Mouse (Mus musculus) heart, embryonic 12.5 days (tissue): ENCODE measurements around the gene Stk40. TPM values are rescaled to one million over a fixed set of nuclear protein-coding genes. Genes with fewer than 3 reads are reported as not detected.

Source experiments
- ATAC-seq: fragments of 200-750 bp; cut with Nextera tagmentation; 2 replicates; pipeline ENCODE4 v1.8.0; 2017; ENCODE audit warnings: moderate TSS enrichment, moderate library complexity; ENCODE audit not compliant: insufficient number of reproducible peaks, low FRiP score
- H3K27ac ChIP-seq: fragments of 300-500 bp; sonication (generic); 2 replicates; pipeline ENCODE4 v1.5.1; 2016; ENCODE audit warnings: mild to moderate bottlenecking, moderate library complexity; ENCODE audit not compliant: poor library complexity, severe bottlenecking
- H3K27me3 ChIP-seq: fragments of 300-500 bp; sonication (generic); replicated peaks from 2 replicates; pipeline ENCODE4 v1.6.1; 2016; ENCODE audit warnings: mild to moderate bottlenecking, moderate library complexity
- H3K36me3 ChIP-seq: fragments of 300-500 bp; sonication (generic); 2 replicates; pipeline ENCODE4 v1.6.1; 2016; ENCODE audit warnings: mild to moderate bottlenecking, moderate library complexity
- H3K4me1 ChIP-seq: fragments of 300-500 bp; sonication (generic); replicated peaks from 2 replicates; pipeline ENCODE4 v1.6.1; 2016; ENCODE audit warnings: mild to moderate bottlenecking
- H3K4me2 ChIP-seq: fragments of 300-500 bp; sonication (generic); 2 replicates; pipeline ENCODE4 v1.6.1; 2016; ENCODE audit warnings: mild to moderate bottlenecking, moderate library complexity
- H3K4me3 ChIP-seq: fragments of 300-500 bp; sonication (generic); 2 replicates; pipeline ENCODE4 v1.5.1; 2016; ENCODE audit warnings: mild to moderate bottlenecking
- H3K9ac ChIP-seq: fragments of 300-500 bp; sonication (generic); 2 replicates; pipeline ENCODE4 v1.6.1; 2016; ENCODE audit warnings: mild to moderate bottlenecking, moderate library complexity
- H3K9me3 ChIP-seq: fragments of 300-500 bp; sonication (generic); replicated peaks from 2 replicates; pipeline ENCODE4 v1.6.1; 2016; ENCODE audit warnings: mild to moderate bottlenecking, moderate library complexity
- WGBS: fragments of 180-500 bp; shearing (Covaris S2); methylation state at CpG from one replicate; pipeline ENCODE4 v1.1.7; 2016; 5-methylcytosine and 5-hydroxymethylcytosine counted together
- polyA plus RNA-seq: library from polyadenylated mRNA; unstranded; fragments of >200 nt; fragmentation: Nextera tagmentation; extraction: Ambion mirVana; gene quantifications from 2 replicates; pipeline ENCODE4 v1.2.1, GENCODE M21; 2016

Gene Stk40
- polyA plus RNA-seq, 1 experiment from 2014 or later: 35.0 TPM

DNA sequence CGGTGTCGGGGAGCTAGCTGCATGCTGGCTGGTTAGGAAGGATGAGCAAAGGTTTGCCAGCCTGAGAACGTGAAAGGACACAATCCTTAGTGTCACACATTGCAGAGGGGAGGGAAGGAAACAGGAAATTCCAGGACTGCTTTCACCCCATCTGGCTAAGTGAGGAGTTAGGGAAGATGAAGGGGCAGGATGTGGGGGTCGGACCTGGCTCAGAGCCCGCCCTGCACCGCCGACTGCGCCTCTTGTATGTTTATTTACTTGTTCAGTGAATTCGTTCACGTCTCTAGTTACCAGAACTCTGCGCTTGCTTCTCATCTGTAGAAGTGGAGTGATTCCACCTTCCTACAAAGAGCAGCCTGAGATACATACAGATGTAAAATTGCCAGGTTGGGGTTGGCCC, 26.7 kb downstream of the Stk40 start:
- WGBS: 51% methylated on average over 11 of the region's 11 CpGs
- H3K9me3 ChIP-seq: no peaks in the 10 kb centered on the region
- peak overlapping the region; percentile 75 for H3K27ac ChIP-seq
- peak; percentile 49; the same call in 1 of the 2 replicates for ATAC-seq
- peak overlapping the region; percentile 2; the same call in 1 of the 2 replicates for H3K4me2 ChIP-seq
- peaks cover 77% of the 10 kb centered on the region for H3K36me3 ChIP-seq
- H3K9ac ChIP-seq: no peak overlapping the region
- H3K27me3 ChIP-seq: no peaks in the 10 kb centered on the region
- no peak overlapping the region for H3K4me3 ChIP-seq
- peaks cover 38% of the 10 kb centered on the region for H3K4me1 ChIP-seq

DNA sequence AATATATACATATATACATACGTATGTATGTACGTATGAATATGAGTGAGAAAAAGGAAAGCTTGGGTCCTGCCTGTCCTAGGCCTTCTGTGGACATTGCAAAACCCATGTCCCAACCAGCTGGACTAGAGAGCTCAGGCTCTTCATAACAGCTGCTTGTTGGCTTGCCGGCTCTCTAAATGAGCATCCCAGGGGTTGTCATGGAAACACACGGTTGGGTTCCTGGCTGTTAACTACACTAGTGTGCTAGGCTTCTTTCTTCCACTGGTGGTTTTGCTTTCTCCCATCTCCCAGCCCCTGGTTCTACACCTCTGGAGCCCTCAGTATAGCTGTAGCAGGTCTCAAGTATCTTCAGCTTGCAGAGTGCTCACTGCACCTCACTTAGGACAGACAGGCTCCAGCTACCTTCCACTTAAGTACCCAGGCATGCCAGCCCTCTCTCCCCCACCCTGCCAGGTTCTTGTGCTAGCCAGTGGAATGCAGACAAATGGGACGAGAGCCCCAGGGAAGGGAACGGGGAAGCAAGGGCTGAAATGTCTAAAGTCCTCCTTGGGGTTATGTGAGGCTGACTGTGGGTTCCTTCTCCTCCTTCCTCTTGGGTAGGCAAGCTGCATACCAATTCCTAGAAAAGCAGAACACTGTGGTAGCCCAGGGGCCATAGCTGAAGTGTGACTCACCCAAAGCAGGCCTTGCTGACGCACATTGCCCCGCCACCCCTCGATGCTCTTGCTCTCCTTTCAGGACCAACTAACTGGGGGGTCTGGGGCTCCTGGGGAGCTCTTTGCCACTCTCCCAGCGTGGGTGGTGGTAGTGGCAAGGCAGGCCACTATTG, 27.7 kb downstream of the Stk40 start:
- Histone ChIP-seq H3K27me3 (no peaks in the 10 kb centered on the region), H3K4me3 (no peak overlapping the region), H3K9me3 (0 out of 2 replicates have a peak, but pooled peaks cover 3% of the 10 kb centered on the region), H3K4me2 (no peak overlapping the region), H3K27ac (peak overlapping the region; percentile 56), H3K36me3 (peaks cover 77% of the 10 kb centered on the region), H3K9ac (no peak overlapping the region), H3K4me1 (peaks cover 38% of the 10 kb centered on the region)
- ATAC-seq: no peak
- 55% methylated on average over 10 of the region's 10 CpGs for WGBS

DNA sequence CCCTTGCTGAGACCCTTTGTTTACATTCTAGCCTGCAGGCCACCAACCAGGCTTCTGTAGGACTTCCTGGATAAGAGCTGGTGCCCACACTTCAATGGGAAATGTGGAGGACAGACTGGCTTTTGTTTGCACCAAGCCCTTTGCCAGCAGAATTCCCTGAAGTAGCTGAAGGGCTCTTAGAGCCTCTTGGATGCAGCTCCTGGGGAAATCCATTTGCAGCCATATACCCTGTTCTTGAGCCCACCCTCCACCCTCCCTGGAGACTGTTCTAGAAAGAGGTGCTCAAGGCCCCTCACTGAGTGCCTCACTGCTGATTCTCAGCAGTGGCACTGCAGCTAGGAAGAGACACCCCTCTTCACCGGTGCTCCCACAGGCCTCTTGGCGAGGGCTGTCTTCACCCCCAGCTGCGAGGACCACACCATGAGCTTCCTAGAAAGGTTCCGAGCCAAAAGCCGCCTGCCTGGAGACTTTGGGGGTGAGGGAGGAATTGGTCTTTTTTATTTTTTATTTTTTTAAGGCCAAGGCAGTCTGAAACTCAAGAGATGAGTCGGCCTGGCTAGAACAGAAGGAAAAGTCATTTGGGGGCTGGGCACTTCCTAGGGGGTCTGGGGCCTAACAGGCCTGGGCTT, 29.0 kb downstream of the Stk40 start:
- peaks cover 38% of the 10 kb centered on the region for H3K4me1 ChIP-seq
- peak overlapping the region; percentile 56; the same call in 1 of the 2 replicates for H3K27ac ChIP-seq
- ATAC-seq: no peak
- H3K9me3 ChIP-seq: 0 out of 2 replicates have a peak, but pooled peaks cover 3% of the 10 kb centered on the region
- H3K36me3 ChIP-seq: peaks cover 76% of the 10 kb centered on the region
- no peak overlapping the region for H3K9ac ChIP-seq
- H3K4me3 ChIP-seq: no peak overlapping the region
- 71% methylated on average over 6 of the region's 6 CpGs for WGBS
- H3K27me3 ChIP-seq: no peaks in the 10 kb centered on the region
- H3K4me2 ChIP-seq: no peak overlapping the region

DNA sequence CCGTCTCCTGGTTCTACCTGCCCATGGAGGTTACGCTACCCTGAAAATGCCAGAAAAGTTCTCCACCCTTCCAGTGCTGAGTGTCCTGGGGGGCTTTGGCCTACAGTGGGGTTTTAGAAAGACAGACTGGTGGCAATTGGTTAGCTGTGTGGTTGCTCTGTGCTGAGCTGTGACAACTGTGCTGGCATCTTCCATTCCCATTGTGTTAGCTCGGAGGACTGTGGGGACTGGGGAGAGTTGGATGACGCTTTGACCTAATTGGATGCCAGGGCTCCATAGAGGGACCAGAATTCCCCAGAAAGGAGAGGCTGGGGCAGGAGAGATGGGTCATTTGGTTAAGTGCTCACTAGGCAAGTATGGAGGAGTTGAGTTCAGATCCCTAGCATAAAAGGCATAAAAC, 30.5 kb downstream of the Stk40 start:
- Histone ChIP-seq H3K4me2 (no peak overlapping the region), H3K36me3 (peaks cover 78% of the 10 kb centered on the region), H3K9me3 (0 out of 2 replicates have a peak, but pooled peaks cover 3% of the 10 kb centered on the region), H3K4me3 (no peak overlapping the region), H3K27ac (no peak overlapping the region), H3K9ac (no peak overlapping the region), H3K4me1 (peaks cover 38% of the 10 kb centered on the region), H3K27me3 (no peaks in the 10 kb centered on the region)
- 93% methylated on average over 4 of the region's 4 CpGs for WGBS
- no peak for ATAC-seq

DNA sequence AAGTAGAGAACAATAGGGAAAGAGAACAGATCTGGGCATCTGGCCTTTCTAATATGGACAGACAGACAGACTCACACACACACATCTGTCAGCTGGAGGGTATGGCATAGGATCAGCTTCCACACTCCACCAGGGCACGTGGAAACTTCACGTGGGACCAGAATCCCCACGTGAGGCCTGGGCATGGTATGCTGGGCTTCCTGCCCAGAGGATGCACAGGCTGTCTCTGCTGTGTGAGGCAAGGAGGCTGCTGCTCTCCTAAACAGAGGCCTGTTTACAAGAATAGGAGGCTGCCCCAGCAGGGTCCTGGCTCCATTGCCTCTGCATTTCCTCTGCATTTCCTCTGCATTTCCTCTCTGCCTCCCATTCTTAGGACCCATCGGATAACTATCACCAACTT, 30.9 kb downstream of the Stk40 start:
- Histone ChIP-seq H3K36me3 (peaks cover 78% of the 10 kb centered on the region), H3K9me3 (0 out of 2 replicates have a peak, but pooled peaks cover 3% of the 10 kb centered on the region), H3K4me2 (no peak overlapping the region), H3K27ac (no peak overlapping the region), H3K4me1 (peaks cover 38% of the 10 kb centered on the region), H3K4me3 (no peak overlapping the region), H3K9ac (no peak overlapping the region), H3K27me3 (no peaks in the 10 kb centered on the region)
- ATAC-seq: no peak
- 80% methylated on average over 4 of the region's 4 CpGs for WGBS

DNA sequence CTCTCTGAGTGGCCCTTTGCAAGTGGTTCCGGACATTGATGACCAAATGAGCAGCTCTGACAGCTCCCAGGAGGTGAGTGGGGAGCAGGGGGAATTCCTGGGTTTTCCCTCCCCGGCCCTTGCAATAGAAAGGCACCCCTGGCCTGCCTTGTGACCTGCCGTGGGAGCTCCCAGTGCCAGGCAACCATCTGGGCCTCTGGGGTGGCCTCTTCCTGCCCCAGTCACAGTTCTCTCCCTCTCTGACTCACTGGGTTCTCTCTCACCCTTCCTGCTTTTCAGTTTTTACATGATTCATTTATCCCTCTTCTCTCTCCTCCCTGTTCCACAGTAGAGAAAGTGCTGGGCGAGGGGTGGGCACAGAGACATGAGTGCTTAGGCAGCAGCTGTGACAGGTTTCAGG, 34.0 kb downstream of the Stk40 start:
- peaks cover 15% of the 10 kb centered on the region for H3K4me1 ChIP-seq
- WGBS: 76% methylated on average over 4 of the region's 4 CpGs
- peaks cover 66% of the 10 kb centered on the region for H3K36me3 ChIP-seq
- no peak overlapping the region for H3K9ac ChIP-seq
- ATAC-seq: no peak
- H3K27ac ChIP-seq: no peak overlapping the region
- H3K4me3 ChIP-seq: no peak overlapping the region
- H3K27me3 ChIP-seq: no peaks in the 10 kb centered on the region
- no peak overlapping the region for H3K4me2 ChIP-seq
- 0 out of 2 replicates have a peak, but pooled peaks cover 3% of the 10 kb centered on the region for H3K9me3 ChIP-seq

DNA sequence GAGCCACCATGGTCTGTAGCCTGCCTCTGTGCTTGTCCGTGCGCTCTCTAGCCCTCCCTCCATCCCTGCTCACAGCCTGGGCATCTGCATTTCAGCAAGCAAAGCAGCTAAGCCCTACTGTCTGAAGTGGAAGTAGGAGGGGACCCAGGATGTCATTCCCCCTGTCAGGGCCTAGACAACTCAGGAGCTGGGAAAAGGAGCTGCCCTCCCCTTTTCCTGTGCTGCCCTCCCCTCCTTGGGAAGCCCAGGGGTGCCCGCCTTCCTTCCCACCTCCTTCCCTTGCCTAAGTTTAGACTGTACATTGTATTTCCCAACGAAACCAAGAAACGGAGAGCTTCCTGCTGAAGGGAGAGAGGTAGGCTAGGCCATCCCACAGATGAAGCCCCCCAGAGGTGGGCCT, 37.3 kb downstream of the Stk40 start:
- no peak overlapping the region for H3K4me3 ChIP-seq
- H3K27ac ChIP-seq: peak overlapping the region; percentile 24
- ATAC-seq: no peak
- no peaks in the 10 kb centered on the region for H3K27me3 ChIP-seq
- peaks cover 41% of the 10 kb centered on the region for H3K36me3 ChIP-seq
- 67% methylated on average over 5 of the region's 5 CpGs for WGBS
- peaks cover 7% of the 10 kb centered on the region; the same call in 1 of the 2 replicates for H3K9me3 ChIP-seq
- H3K4me2 ChIP-seq: no peak overlapping the region
- no peak overlapping the region for H3K9ac ChIP-seq
- H3K4me1 ChIP-seq: peaks cover 14% of the 10 kb centered on the region

DNA sequence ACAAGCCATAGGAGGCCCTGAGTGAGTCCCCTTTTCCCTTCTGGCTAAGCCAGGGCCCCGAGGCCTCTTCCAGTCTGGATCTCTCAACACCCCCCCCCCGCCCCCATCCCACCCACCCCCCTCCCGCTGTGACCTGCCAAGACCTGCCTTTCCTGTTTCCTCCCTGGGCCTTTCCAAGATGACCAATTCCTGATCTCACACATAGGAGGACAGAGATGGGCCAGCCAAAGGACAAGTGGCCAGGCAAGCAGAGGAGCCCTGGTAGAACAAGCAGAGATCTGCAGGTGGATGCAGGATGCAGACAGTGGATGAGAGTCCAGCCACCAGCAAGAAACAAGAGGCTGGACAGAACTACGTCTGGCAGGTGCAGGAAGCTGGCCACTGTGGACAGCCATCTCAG, 41.6 kb downstream of the Stk40 start:
- no peak overlapping the region for H3K27ac ChIP-seq
- H3K9me3 ChIP-seq: peaks cover 7% of the 10 kb centered on the region; the same call in 1 of the 2 replicates
- H3K4me2 ChIP-seq: no peak overlapping the region
- ATAC-seq: no peak
- H3K4me1 ChIP-seq: peaks cover 38% of the 10 kb centered on the region
- peaks cover 13% of the 10 kb centered on the region; the same call in 1 of the 2 replicates for H3K27me3 ChIP-seq
- H3K4me3 ChIP-seq: no peak overlapping the region
- no peaks in the 10 kb centered on the region for H3K36me3 ChIP-seq
- 29% methylated on average over 4 of the region's 4 CpGs for WGBS
- H3K9ac ChIP-seq: 0 out of 2 replicates have a peak overlapping the region, but pooled peaks have one; percentile 6

DNA sequence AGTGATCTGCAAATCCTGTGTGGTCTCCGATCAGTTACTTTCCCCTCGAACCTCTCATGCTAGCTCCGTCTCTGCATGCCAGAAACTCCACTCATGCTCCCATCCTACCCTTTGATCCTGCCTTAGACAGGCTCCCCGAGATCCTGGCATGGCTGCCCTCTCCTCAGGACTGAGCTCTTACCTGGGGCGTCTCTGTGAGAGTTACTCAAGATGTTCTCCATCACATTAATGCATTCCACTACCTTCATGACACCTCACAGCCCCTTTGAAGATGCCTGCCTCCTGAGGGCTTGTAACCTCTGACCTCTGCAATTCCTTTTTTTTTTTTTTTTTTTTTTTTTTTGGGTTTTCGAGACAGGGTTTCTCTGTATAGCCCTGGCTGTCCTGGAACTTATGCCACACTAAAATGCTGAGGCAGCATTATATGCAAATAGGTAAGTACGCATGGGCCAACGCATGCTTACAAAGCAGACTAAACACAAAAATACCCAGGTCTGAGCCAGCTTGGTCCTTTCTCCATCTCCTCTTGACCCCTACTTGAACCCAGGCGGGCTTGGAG, 43.3 kb downstream of the Stk40 start:
- 38% methylated on average over 9 of the region's 9 CpGs for WGBS
- Histone ChIP-seq H3K9me3 (peaks cover 7% of the 10 kb centered on the region; the same call in 1 of the 2 replicates), H3K4me2 (peak overlapping the region; percentile 84), H3K4me3 (no peak overlapping the region), H3K9ac (no peak overlapping the region), H3K27me3 (peaks cover 13% of the 10 kb centered on the region), H3K27ac (peak overlapping the region; percentile 88), H3K36me3 (peaks cover 8% of the 10 kb centered on the region; the same call in 1 of the 2 replicates), H3K4me1 (peaks cover 52% of the 10 kb centered on the region)
- ATAC-seq: no peak

DNA sequence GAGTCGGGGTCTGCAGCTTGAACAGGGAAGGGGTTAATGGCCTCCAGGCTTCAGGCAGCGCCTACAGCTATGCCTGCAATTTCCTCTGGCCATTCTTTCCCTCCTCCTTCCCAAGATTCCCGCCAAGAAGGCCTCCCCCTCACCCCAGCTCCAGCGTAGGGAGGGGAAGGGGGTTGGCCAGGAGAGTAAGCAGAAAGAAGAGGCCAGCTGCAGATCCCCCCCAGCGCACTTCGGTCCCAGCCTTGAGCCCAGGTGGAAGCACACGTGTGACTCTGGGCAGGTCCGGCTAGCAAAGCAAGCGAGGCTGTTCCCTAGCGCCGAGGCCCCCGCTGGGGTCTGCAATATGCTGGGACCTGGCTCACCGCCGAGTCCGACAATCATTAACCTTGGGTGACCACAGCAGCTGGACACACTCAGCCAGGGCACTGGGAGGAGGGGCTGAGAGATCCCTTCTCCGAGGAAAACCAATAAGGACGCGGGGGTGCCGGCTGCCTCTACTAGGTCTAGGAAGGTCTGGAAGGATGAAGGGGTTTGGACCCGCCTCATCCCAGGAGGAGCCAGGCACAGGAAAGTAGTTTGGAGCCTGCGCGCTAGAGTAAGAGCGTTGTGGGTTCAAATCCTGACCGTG, 43.9 kb downstream of the Stk40 start, which contains the start of gene Eva1b:
Gene Eva1b (plus strand): TSS at position 212 of the 628 bp plus-strand sequence.
- peaks cover 8% of the 10 kb centered on the region; the same call in 1 of the 2 replicates for H3K36me3 ChIP-seq
- peaks cover 55% of the 10 kb centered on the region for H3K4me1 ChIP-seq
- peaks cover 13% of the 10 kb centered on the region for H3K27me3 ChIP-seq
- ATAC-seq: peak; percentile 56
- peak within 1 kb of the TSS; percentile 84 for H3K4me2 ChIP-seq
- peaks cover 7% of the 10 kb centered on the region; the same call in 1 of the 2 replicates for H3K9me3 ChIP-seq
- H3K9ac ChIP-seq: peak within 1 kb of the TSS; percentile 82
- WGBS: 4% methylated on average over 23 of the region's 24 CpGs
- H3K27ac ChIP-seq: peak within 1 kb of the TSS; percentile 88
- peak within 1 kb of the TSS; percentile 73 for H3K4me3 ChIP-seq
